Comparison of ENCODE assay signal across 25 mouse cellular contexts in genomic region chr10:122069153-122069552, GRCm38 (mm10). TPM values are rescaled to one million over a fixed set of nuclear protein-coding genes. Genes with fewer than 3 reads are reported as not detected.
A peak's percentile ranks its signal among the peaks of the same experiment; 100 is the strongest.
DNase-seq lines count a peak whose midpoint lies in the region; TF ChIP-seq lines count a peak whose summit lies in the region.
"Had no signal": no experiment of that assay in that cellular context is flagged by ENCODE, and none has a peak within 500 bp of the region (broad histone marks: within the 10 kb centered on the region; RNA-seq: fewer than 3 reads in every experiment).

No protein-coding gene starts in this region.

- no peak overlapping the region for H3K4me2 ChIP-seq in CH12.LX (ENCODE audit: insufficient read depth, low read depth, poor library complexity, severe bottlenecking)
- H3K4me2 ChIP-seq: embryonic facial prominence, embryonic 15.5 days; forebrain, embryonic 15.5 days; heart, embryonic 15.5 days; limb, embryonic 12.5 days; liver, embryonic 12.5 days; lung, embryonic 15.5 days; stomach, embryonic 15.5 days had no signal

- TF ChIP-seq EP300 in CH12.LX (IDR thresholded peaks at IDR 0.05; ENCODE audit: low read length): no peak

- TF ChIP-seq CTCF in gastrocnemius, adult 2 months (IDR thresholded peaks at IDR 0.05): peak; percentile 21; the same call in 1 of the 2 replicates
- peak; percentile 67 for TF ChIP-seq CTCF in layer of hippocampus, adult 2 months (conservative IDR thresholded peaks at IDR 0.05)
- peak in 1 of 2 experiments; percentile 42; a peak in 2 of 4 replicates for TF ChIP-seq CTCF in CH12.LX (conservative IDR thresholded peaks at IDR 0.05 in 1 of 2, IDR thresholded peaks at IDR 0.05 in 1 of 2; ENCODE audit: low read depth in 2 of 2, low read length in 2 of 2)
- TF ChIP-seq CTCF in brain, embryonic 14.5 days (IDR thresholded peaks at IDR 0.05; ENCODE audit: borderline replicate concordance, extremely low read depth, insufficient read depth, insufficient read length): no peak

- no peak for TF ChIP-seq POLR2A in CH12.LX (IDR thresholded peaks at IDR 0.05; ENCODE audit: low read depth, low read length)
- no peak for TF ChIP-seq POLR2A in brain, embryonic 14.5 days (IDR thresholded peaks at IDR 0.05; ENCODE audit: borderline replicate concordance, extremely low read depth, insufficient read depth, insufficient read length, poor library complexity, severe bottlenecking)

- TF ChIP-seq RAD21 in CH12.LX (IDR thresholded peaks at IDR 0.05; ENCODE audit: low read depth, low read length): peak; percentile 37

- no peak overlapping the region for H3K4me3 ChIP-seq in gastrocnemius, adult 2 months
- H3K4me3 ChIP-seq in layer of hippocampus, adult 2 months: no peak overlapping the region
- no peak overlapping the region for H3K4me3 ChIP-seq in CH12.LX (replicated peaks in 1 of 3; ENCODE audit: low read depth in 2 of 3, low read length in 2 of 3, poor library complexity in 1 of 3)
- H3K4me3 ChIP-seq: embryonic facial prominence, embryonic 15.5 days; forebrain, embryonic 15.5 days; heart, embryonic 15.5 days; hindbrain, embryonic 10.5 days; limb, embryonic 12.5 days; liver, embryonic 12.5 days; lung, embryonic 15.5 days; stomach, embryonic 15.5 days had no signal

- no peaks in the 10 kb centered on the region for H3K9me3 ChIP-seq in CH12.LX (replicated peaks; ENCODE audit: low read length)
- H3K9me3 ChIP-seq: embryonic facial prominence, embryonic 15.5 days; forebrain, embryonic 15.5 days; heart, embryonic 15.5 days; hindbrain, embryonic 10.5 days; limb, embryonic 12.5 days; liver, embryonic 12.5 days; lung, embryonic 15.5 days; stomach, embryonic 15.5 days had no signal

- no peak for DNase-seq in gastrocnemius, adult 2 months
- DNase-seq in gastrocnemius, adult 18-20 months (ENCODE audit: low spot score): no peak
- DNase-seq in layer of hippocampus, adult 2 months (ENCODE audit: low spot score in 2 of 2): no peak
- no peak for DNase-seq in layer of hippocampus, adult 18-20 months (ENCODE audit: low spot score in 2 of 2)
- DNase-seq in CH12.LX (ENCODE audit: extremely low read depth): no peak
- DNase-seq in brain, embryonic 14.5 days (ENCODE audit: low read depth): peak; percentile 7
- DNase-seq in urinary bladder, postnatal 25 days (ENCODE audit: low spot score): no peak
- DNase-seq: adrenal gland, adult 8-10 months; cerebellum, adult 8-10 months; cerebellum, postnatal 36 days; kidney, adult 18-20 months; kidney, postnatal 10 days; right cerebral cortex, adult 18-20 months; right cerebral cortex, postnatal 4 days; thymus, adult 18-20 months; thymus, postnatal 4 days had no signal

- no peak overlapping the region for H3K9ac ChIP-seq in CH12.LX (ENCODE audit: insufficient read depth, low read depth)
- H3K9ac ChIP-seq: embryonic facial prominence, embryonic 15.5 days; forebrain, embryonic 15.5 days; heart, embryonic 15.5 days; limb, embryonic 12.5 days; liver, embryonic 12.5 days; lung, embryonic 15.5 days; stomach, embryonic 15.5 days had no signal

- H3K27me3 ChIP-seq in CH12.LX (replicated peaks): no peaks in the 10 kb centered on the region
- H3K27me3 ChIP-seq: embryonic facial prominence, embryonic 15.5 days; forebrain, embryonic 15.5 days; heart, embryonic 15.5 days; limb, embryonic 12.5 days; liver, embryonic 12.5 days; lung, embryonic 15.5 days; stomach, embryonic 15.5 days had no signal

- intact Hi-C loops in gastrocnemius, adult 2 months (cut with DNase I): no loop called here

- no peaks in the 10 kb centered on the region for H3K79me2 ChIP-seq in CH12.LX (replicated peaks; ENCODE audit: control insufficient read depth, extremely low read depth, insufficient read depth, poor library complexity, severe bottlenecking)

- H3K4me1 ChIP-seq in CH12.LX (ENCODE audit: control insufficient read depth in 1 of 2, insufficient read depth in 2 of 2): no peaks in the 10 kb centered on the region
- H3K4me1 ChIP-seq: embryonic facial prominence, embryonic 15.5 days; forebrain, embryonic 15.5 days; limb, embryonic 12.5 days; liver, embryonic 12.5 days; lung, embryonic 15.5 days; stomach, embryonic 15.5 days had no signal

- H3K36me3 ChIP-seq in CH12.LX (replicated peaks in 1 of 2; ENCODE audit: control insufficient read depth in 1 of 2, insufficient read depth in 1 of 2, low read length in 1 of 2): no peaks in the 10 kb centered on the region
- H3K36me3 ChIP-seq: embryonic facial prominence, embryonic 15.5 days; forebrain, embryonic 15.5 days; heart, embryonic 15.5 days; hindbrain, embryonic 10.5 days; limb, embryonic 12.5 days; liver, embryonic 12.5 days; lung, embryonic 15.5 days; stomach, embryonic 15.5 days had no signal

- H3K27ac ChIP-seq in gastrocnemius, adult 2 months: no peak overlapping the region
- no peak overlapping the region for H3K27ac ChIP-seq in layer of hippocampus, adult 2 months
- no peak overlapping the region for H3K27ac ChIP-seq in CH12.LX (ENCODE audit: insufficient read depth, low read depth)
- H3K27ac ChIP-seq: embryonic facial prominence, embryonic 15.5 days; forebrain, embryonic 15.5 days; heart, embryonic 15.5 days; hindbrain, embryonic 10.5 days; limb, embryonic 12.5 days; liver, embryonic 12.5 days; lung, embryonic 15.5 days; macrophage; stomach, embryonic 15.5 days had no signal

- dilution Hi-C loops in CH12.LX (cut with MboI; ENCODE audit: extremely low pct_ligation_motif_present, extremely low pct_unique_long_range_greater_than_20kb, low sequenced_read_pairs): no loop called here

- in situ Hi-C loops in CH12.LX (cut with MboI; ENCODE audit: low pct_ligation_motif_present, low pct_unique_long_range_greater_than_20kb, low sequenced_read_pairs): loop anchor here (10.0 to 25.0 kb wide), 2 partner anchors 307 to 434 kb away; no protein-coding TSS in a partner anchor

TF ChIP-seq in CH12.LX, 34 proteins besides CTCF, POLR2A, EP300 and RAD21:
- TF ChIP-seq MXI1 (IDR thresholded peaks at IDR 0.05; ENCODE audit: low read depth, low read length) (no peak), PAX5 (IDR thresholded peaks at IDR 0.05; ENCODE audit: low read length) (no peak), CHD1 (IDR thresholded peaks at IDR 0.05; ENCODE audit: low read depth, low read length) (no peak), USF1 (IDR thresholded peaks at IDR 0.05; ENCODE audit: low read depth, low read length) (no peak), SMC3 (IDR thresholded peaks at IDR 0.05; ENCODE audit: low read depth, low read length) (0 out of 2 replicates have a peak, but pooled peaks have one; percentile 4)

RNA-seq across cellular contexts. Expression of gene Srgap1, which starts 22.0 kb away (rescaled TPM):
- total RNA-seq in gastrocnemius, adult 2 months (2021): under 1 TPM; 0.38 to 0.89 TPM
- total RNA-seq in gastrocnemius, adult 18-20 months (2021): under 1 TPM; 0.50 to 0.62 TPM
- 10 to 100 TPM; 12.3 to 13.4 TPM for total RNA-seq in layer of hippocampus, adult 2 months (2021)
- 10 to 100 TPM in 1 of 2 experiments, 1 to 10 TPM in 1; 9.5 to 11.1 TPM for total RNA-seq in layer of hippocampus, adult 18-20 months (2021)
- total RNA-seq in CH12.LX (2012; rRNA removed): not detected in 2 replicates
- not detected in 2 replicates for total RNA-seq in CH12.LX (2014; rRNA removed)
- not detected in 2 replicates for polyA plus RNA-seq in CH12.LX (2012; ENCODE audit: insufficient read length, low read depth)
- polyA plus RNA-seq in brain, embryonic 14.5 days (2012; rRNA removed): 40.7 and 67.1 TPM in 2 replicates

RNA-seq across cellular contexts. Expression of gene Rxylt1, which starts 28.0 kb away (rescaled TPM):
- 10 to 100 TPM; 42.1 to 45.2 TPM for total RNA-seq in gastrocnemius, adult 2 months (2021)
- 10 to 100 TPM; 39.6 to 40.1 TPM for total RNA-seq in gastrocnemius, adult 18-20 months (2021)
- total RNA-seq in layer of hippocampus, adult 2 months (2021): 10 to 100 TPM; 40.4 to 40.5 TPM
- total RNA-seq in layer of hippocampus, adult 18-20 months (2021): 10 to 100 TPM; 41.7 to 42.8 TPM
- total RNA-seq in CH12.LX (2012; rRNA removed) (19.5 and 22.9 TPM in 2 replicates), CH12.LX (2014; rRNA removed) (78.0 and 90.9 TPM in 2 replicates)
- 57.4 and 68.7 TPM in 2 replicates for polyA plus RNA-seq in CH12.LX (2012; ENCODE audit: insufficient read length, low read depth)
- polyA plus RNA-seq in brain, embryonic 14.5 days (2012; rRNA removed): 9.3 and 15.3 TPM in 2 replicates

Comparison
In these comparisons a context has a peak if more than half of its experiments do, and no peak if none do; other contexts are left out.
1. RNA of gene Srgap1, which starts 22.0 kb away (total RNA-seq): 12.3 to 13.4 TPM in layer of hippocampus, adult 2 months and 9.5 to 11.1 TPM in layer of hippocampus, adult 18-20 months; 0.38 to 0.89 TPM in gastrocnemius, adult 2 months, 0.50 to 0.62 TPM in gastrocnemius, adult 18-20 months and not detected in CH12.LX; every median in the first group is over 4 times any median in the second.